Mouse (Mus musculus): ENCODE results near the gene Aatf. TPM values are rescaled to one million over a fixed set of nuclear protein-coding genes. Genes with fewer than 3 reads are reported as not detected.

Aatf gene
- polyA plus RNA-seq, 1 experiment from 2014 or later: 61.2 TPM

DNA sequence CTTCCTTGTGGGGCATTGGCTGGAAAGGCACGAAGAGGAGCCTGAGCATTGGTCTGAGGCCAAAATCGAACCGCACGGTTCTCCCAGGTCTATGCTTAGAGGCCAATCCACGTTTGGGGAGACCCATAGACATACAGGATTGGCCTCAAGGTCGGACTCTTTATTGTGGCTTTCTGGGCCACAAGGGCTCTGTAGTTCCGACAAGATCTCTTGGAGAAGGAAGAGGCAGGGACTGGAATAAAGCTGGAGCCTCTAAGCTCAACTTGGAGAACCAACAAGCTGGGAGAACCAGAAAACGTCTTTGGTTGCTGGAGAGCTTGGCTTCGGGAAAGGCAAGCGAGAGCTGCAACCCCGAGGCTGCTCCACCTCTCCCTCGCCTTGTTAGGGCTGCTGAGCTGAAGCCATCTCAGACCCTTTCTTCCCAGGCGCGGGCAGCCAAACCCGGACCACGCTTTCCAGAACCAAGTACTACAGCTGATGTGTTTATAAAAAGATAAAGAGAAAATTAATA, 10.1 kb upstream of the Aatf start:
- WGBS: 3% methylated on average over 16 of the region's 16 CpGs
- ATAC-seq (replicated peaks; ENCODE audit: low FRiP score, low TSS enrichment, low read depth) (no peak), DNase-seq (ENCODE audit: low spot score) (peak; percentile 80)
- H3K36me3 ChIP-seq (ENCODE audit: control insufficient read depth, insufficient read depth, low read length): no peaks in the 10 kb centered on the region
- H3K9ac ChIP-seq (ENCODE audit: low read length): no peak overlapping the region
- no peaks in the 10 kb centered on the region for H3K9me3 ChIP-seq (ENCODE audit: control insufficient read depth, low read length)
- H3K27ac ChIP-seq (ENCODE audit: low read depth): no peak overlapping the region
- H3K4me2 ChIP-seq (ENCODE audit: low read length): no peak overlapping the region
- H3K27me3 ChIP-seq (replicated peaks; ENCODE audit: control insufficient read depth, insufficient read depth, low read length): peaks cover 100% of the 10 kb centered on the region
- H3K4me1 ChIP-seq (replicated peaks; ENCODE audit: control insufficient read depth, insufficient read depth, low read length): peaks cover 14% of the 10 kb centered on the region
- H3K4me3 ChIP-seq (ENCODE audit: low read depth, low read length): no peak overlapping the region

DNA sequence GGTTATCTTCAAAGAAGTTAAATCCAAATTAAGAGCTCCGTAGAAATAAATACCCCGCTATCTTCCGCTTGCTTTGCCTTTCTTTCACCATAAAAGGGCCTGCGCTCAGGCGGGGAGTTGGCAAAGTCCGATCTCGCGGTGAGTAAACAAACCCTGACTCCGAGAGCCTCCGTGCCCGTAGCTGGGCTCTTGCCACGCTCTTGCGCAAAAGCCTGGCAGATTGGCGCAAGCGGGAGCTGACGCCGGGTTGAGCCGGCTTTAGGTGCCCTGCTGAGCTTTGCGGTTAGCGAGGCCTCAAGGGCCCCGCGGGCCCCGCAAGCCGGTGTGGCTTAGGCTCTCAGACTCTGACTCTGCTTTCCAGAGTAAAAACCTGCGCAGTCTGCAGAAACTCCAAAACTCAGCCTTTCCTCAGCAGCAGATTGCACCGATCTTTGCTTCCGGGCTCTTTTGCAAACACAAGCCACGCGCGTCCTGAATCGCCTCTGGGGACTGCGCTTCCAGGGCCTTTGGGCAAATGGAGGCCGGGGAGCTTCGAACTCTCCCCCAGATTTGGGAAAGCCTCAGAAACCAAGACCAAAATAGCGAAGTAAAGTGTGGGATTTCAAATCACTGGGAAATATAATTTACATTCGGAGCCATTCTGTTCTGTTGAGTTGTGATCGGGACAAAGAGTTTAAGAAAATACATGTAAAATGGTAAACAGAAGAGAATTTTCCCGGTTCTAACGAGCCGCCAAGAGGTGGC, 9.4 kb upstream of the Aatf start:
- DNase-seq (ENCODE audit: low spot score) (peak; percentile 75), ATAC-seq (replicated peaks; ENCODE audit: low FRiP score, low TSS enrichment, low read depth) (no peak)
- Histone ChIP-seq H3K4me3 (ENCODE audit: low read depth, low read length) (0 out of 2 replicates have a peak overlapping the region, but pooled peaks have one; percentile 9), H3K27ac (ENCODE audit: low read depth) (no peak overlapping the region), H3K9ac (ENCODE audit: low read length) (no peak overlapping the region), H3K4me2 (ENCODE audit: low read length) (peak overlapping the region; percentile 40), H3K36me3 (ENCODE audit: control insufficient read depth, insufficient read depth, low read length) (no peaks in the 10 kb centered on the region), H3K9me3 (ENCODE audit: control insufficient read depth, low read length) (no peaks in the 10 kb centered on the region), H3K4me1 (replicated peaks; ENCODE audit: control insufficient read depth, insufficient read depth, low read length) (peaks cover 14% of the 10 kb centered on the region), H3K27me3 (replicated peaks; ENCODE audit: control insufficient read depth, insufficient read depth, low read length) (peaks cover 98% of the 10 kb centered on the region)
- WGBS: under 1% methylated on average over 40 of the region's 40 CpGs

DNA sequence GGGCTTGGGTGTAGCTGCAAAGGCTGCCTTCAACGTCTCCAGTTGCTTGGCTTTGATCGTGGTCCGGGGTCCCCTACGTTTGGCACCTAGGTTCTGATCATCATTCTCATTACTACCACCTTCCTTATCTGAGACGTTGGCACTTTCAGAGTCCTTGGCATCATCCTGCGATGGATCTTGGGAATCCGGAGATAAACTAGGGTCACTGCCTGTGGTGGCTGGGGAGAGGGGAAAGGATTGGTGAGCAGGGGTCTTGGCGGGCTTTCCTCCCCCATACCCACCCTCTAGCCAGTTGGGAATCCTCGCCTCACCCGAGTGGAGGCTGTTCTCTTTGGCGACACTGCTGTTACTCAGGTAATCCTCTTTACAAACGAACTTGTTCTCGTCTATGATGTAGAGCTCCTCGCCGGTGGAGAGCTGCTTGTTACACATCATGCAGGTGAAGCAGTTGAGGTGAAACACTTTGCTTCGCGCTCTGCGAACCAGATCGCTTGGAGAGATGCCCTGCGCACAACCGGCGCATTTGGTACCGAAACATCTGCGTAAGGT, 8.5 kb upstream of the Aatf start:
- H3K9ac ChIP-seq (ENCODE audit: low read length): no peak overlapping the region
- no peak for DNase-seq (ENCODE audit: low spot score)

DNA sequence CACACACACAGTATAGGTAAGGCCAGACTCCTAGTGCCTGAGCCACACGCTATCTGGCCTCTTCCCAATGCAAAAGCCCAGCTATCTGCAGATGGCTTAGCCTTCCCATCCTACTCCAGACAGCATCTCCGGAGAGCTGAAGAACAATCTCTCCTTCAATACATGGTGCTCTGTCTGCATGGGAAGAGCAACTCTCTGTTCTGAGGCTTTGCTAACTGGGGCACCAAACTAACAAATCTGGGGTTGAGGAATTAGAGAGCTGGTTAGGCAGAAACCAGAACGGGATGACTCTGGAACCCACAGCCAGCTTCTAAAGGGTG, 7.7 kb upstream of the Aatf start:
- H3K9ac ChIP-seq (ENCODE audit: low read length): no peak overlapping the region
- DNase-seq (ENCODE audit: low spot score): no peak
- no peak overlapping the region for H3K4me2 ChIP-seq (ENCODE audit: low read length)

More for the DNA sequence above, 8.5 kb upstream of the Aatf start:
- no peak overlapping the region for H3K27ac ChIP-seq (ENCODE audit: low read depth)
- H3K36me3 ChIP-seq (ENCODE audit: control insufficient read depth, insufficient read depth, low read length): no peaks in the 10 kb centered on the region
- H3K4me2 ChIP-seq (ENCODE audit: low read length): no peak overlapping the region
- no peak overlapping the region for H3K4me3 ChIP-seq (ENCODE audit: low read depth, low read length)
- H3K27me3 ChIP-seq (replicated peaks; ENCODE audit: control insufficient read depth, insufficient read depth, low read length): peaks cover 98% of the 10 kb centered on the region
- 15% methylated on average over 24 of the region's 24 CpGs for WGBS
- no peak for ATAC-seq (replicated peaks; ENCODE audit: low FRiP score, low TSS enrichment, low read depth)
- peaks cover 14% of the 10 kb centered on the region for H3K4me1 ChIP-seq (replicated peaks; ENCODE audit: control insufficient read depth, insufficient read depth, low read length)
- H3K9me3 ChIP-seq (ENCODE audit: control insufficient read depth, low read length): no peaks in the 10 kb centered on the region

DNA sequence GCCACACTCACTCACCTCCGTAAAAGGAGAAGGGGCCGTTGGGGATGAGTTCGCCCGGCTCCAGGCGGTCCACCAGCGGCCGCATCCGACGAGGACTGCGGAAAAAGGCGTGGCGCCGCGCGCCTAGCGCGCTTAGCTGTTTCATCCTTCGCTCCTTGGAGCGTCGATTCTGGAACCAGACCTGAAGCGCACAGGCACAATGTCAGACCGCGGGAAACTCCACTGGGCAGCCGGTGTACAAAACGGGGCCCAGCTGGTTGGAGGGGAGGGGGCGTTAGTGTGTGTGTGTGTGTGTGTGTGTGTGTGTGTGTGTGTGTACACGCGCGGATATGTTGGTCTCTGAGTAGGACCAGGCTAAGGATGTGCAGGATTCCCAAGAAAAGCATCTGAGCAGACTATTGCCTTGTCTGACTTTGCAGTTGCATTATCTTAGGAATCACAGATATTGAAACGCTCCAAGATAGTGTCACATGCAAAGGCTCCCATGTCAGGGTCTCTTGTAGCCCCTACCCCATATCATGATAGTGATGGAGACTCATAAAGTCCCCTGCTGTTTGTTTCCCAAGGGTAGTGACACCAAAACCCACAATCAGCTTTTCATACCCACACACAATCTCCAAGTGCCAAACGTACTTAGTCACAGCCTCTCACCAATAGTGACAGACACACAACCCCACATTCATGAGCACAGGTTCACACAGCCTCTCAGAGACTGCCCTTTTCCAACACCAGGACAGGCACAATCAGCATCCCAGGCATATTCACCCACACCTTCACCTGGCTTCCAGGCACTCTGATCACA, 7.1 kb upstream of the Aatf start:
- H3K27me3 ChIP-seq (replicated peaks; ENCODE audit: control insufficient read depth, insufficient read depth, low read length): peaks cover 98% of the 10 kb centered on the region
- H3K27ac ChIP-seq (ENCODE audit: low read depth): no peak overlapping the region
- H3K4me3 ChIP-seq (ENCODE audit: low read depth, low read length): no peak overlapping the region
- DNase-seq (ENCODE audit: low spot score) (no peak), ATAC-seq (replicated peaks; ENCODE audit: low FRiP score, low TSS enrichment, low read depth) (no peak)
- no peak overlapping the region for H3K9ac ChIP-seq (ENCODE audit: low read length)
- H3K4me1 ChIP-seq (replicated peaks; ENCODE audit: control insufficient read depth, insufficient read depth, low read length): peaks cover 9% of the 10 kb centered on the region
- 10% methylated on average over 31 of the region's 31 CpGs for WGBS
- H3K36me3 ChIP-seq (ENCODE audit: control insufficient read depth, insufficient read depth, low read length): no peaks in the 10 kb centered on the region
- H3K4me2 ChIP-seq (ENCODE audit: low read length): no peak overlapping the region
- H3K9me3 ChIP-seq (ENCODE audit: control insufficient read depth, low read length): no peaks in the 10 kb centered on the region

More for the DNA sequence above, 7.7 kb upstream of the Aatf start:
- H3K27me3 ChIP-seq (replicated peaks; ENCODE audit: control insufficient read depth, insufficient read depth, low read length): peaks cover 98% of the 10 kb centered on the region
- WGBS: 53% methylated on average over 3 of the region's 3 CpGs
- no peak overlapping the region for H3K4me3 ChIP-seq (ENCODE audit: low read depth, low read length)
- no peak overlapping the region for H3K27ac ChIP-seq (ENCODE audit: low read depth)
- no peaks in the 10 kb centered on the region for H3K9me3 ChIP-seq (ENCODE audit: control insufficient read depth, low read length)
- ATAC-seq (replicated peaks; ENCODE audit: low FRiP score, low TSS enrichment, low read depth): no peak
- H3K4me1 ChIP-seq (replicated peaks; ENCODE audit: control insufficient read depth, insufficient read depth, low read length): peaks cover 13% of the 10 kb centered on the region
- no peaks in the 10 kb centered on the region for H3K36me3 ChIP-seq (ENCODE audit: control insufficient read depth, insufficient read depth, low read length)

DNA sequence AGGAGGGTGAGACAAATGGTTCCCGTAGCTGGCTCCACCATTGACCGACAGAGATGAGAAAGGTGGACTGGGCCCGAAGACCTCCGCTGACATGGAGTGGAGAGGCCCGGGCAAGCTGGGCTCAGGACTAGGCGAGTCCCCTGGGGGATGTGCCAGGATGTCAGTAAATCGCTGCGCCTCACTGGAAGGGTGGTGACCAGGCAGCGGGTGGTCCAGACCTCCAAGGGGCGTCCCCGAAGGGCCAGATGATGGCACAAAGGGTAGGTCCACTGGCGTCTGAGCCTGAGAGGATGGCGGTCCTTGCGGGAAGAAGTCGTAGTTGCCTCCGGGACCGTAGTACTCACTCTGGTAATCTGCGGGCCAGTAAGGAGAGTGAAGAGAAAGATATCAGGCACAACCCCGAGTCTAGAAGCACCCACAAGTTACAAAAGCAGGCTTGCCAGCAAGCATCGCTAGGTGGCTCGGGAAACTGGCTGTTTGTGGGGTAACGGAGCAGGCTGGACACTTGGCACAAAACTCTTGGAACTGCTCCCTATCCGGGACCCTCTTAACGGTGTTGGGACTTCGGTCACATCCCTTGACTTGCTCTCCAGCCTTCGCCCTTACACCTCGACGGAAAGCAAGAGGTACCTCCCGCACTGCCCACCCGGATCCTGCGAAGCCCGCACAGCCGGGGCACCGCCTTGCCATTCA, 6.4 kb upstream of the Aatf start:
- DNase-seq (ENCODE audit: low spot score) (no peak), ATAC-seq (replicated peaks; ENCODE audit: low FRiP score, low TSS enrichment, low read depth) (no peak)
- H3K27ac ChIP-seq (ENCODE audit: low read depth): no peak overlapping the region
- H3K4me2 ChIP-seq (ENCODE audit: low read length): no peak overlapping the region
- no peak overlapping the region for H3K4me3 ChIP-seq (ENCODE audit: low read depth, low read length)
- 24% methylated on average over 34 of the region's 34 CpGs for WGBS
- H3K36me3 ChIP-seq (ENCODE audit: control insufficient read depth, insufficient read depth, low read length): no peaks in the 10 kb centered on the region
- H3K9me3 ChIP-seq (ENCODE audit: control insufficient read depth, low read length): no peaks in the 10 kb centered on the region
- peaks cover 5% of the 10 kb centered on the region for H3K4me1 ChIP-seq (replicated peaks; ENCODE audit: control insufficient read depth, insufficient read depth, low read length)
- H3K9ac ChIP-seq (ENCODE audit: low read length): no peak overlapping the region
- peaks cover 98% of the 10 kb centered on the region for H3K27me3 ChIP-seq (replicated peaks; ENCODE audit: control insufficient read depth, insufficient read depth, low read length)

DNA sequence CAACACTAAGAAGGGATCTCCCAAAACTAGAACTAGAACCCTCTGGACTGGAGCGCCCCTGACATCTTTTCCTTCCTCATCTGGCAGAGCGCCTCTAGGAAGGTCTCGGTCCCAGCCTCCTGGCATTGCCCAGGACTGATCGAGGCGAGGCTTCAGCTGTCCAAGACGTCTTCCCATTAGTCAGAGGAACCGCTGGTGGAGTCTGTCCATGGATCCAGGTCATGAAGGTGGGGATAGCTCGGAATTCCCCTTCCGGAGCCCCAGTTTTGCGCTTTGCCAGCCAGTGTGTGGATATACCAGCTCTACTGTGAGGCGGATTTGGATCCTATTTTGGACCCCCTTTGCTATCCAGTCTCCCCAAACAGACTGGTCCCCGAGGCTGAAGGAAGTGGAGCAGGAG, 5.7 kb upstream of the Aatf start:
- no peak overlapping the region for H3K4me3 ChIP-seq (ENCODE audit: low read depth, low read length)
- H3K9ac ChIP-seq (ENCODE audit: low read length): no peak overlapping the region
- H3K27me3 ChIP-seq (replicated peaks; ENCODE audit: control insufficient read depth, insufficient read depth, low read length): peaks cover 98% of the 10 kb centered on the region
- WGBS: 44% methylated on average over 12 of the region's 12 CpGs
- H3K27ac ChIP-seq (ENCODE audit: low read depth): no peak overlapping the region
- H3K4me2 ChIP-seq (ENCODE audit: low read length): no peak overlapping the region
- H3K4me1 ChIP-seq (replicated peaks; ENCODE audit: control insufficient read depth, insufficient read depth, low read length): peaks cover 5% of the 10 kb centered on the region
- H3K36me3 ChIP-seq (ENCODE audit: control insufficient read depth, insufficient read depth, low read length): no peaks in the 10 kb centered on the region
- no peak for DNase-seq (ENCODE audit: low spot score)
- ATAC-seq (replicated peaks; ENCODE audit: low FRiP score, low TSS enrichment, low read depth): no peak
- H3K9me3 ChIP-seq (ENCODE audit: control insufficient read depth, low read length): no peaks in the 10 kb centered on the region

DNA sequence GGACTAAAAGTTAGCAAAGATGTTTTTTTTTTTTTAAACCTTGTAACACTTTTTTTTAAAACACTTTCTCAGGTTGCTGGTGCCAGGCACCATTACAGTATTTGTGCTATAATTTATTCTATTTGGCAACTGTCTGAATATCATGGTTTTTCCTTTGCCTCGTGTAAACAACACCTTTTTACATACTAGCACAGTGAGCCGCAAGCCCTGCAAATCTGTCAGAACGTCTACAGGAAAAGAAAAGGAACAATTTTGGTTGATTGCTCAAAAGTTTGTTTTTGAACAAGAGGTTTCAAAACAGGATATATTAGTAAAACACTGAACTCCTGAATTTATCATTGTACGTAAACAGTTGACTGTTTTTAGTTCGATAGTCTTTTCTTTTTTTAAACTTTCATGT, 4.9 kb upstream of the Aatf start:
- Histone ChIP-seq H3K9ac (ENCODE audit: low read length) (no peak overlapping the region), H3K4me2 (ENCODE audit: low read length) (no peak overlapping the region), H3K27ac (ENCODE audit: low read depth) (no peak overlapping the region), H3K36me3 (ENCODE audit: control insufficient read depth, insufficient read depth, low read length) (no peaks in the 10 kb centered on the region), H3K4me3 (ENCODE audit: low read depth, low read length) (no peak overlapping the region), H3K4me1 (replicated peaks; ENCODE audit: control insufficient read depth, insufficient read depth, low read length) (peaks cover 5% of the 10 kb centered on the region), H3K9me3 (ENCODE audit: control insufficient read depth, low read length) (no peaks in the 10 kb centered on the region), H3K27me3 (replicated peaks; ENCODE audit: control insufficient read depth, insufficient read depth, low read length) (peaks cover 91% of the 10 kb centered on the region)
- ATAC-seq (replicated peaks; ENCODE audit: low FRiP score, low TSS enrichment, low read depth): no peak
- no peak for DNase-seq (ENCODE audit: low spot score)
- 61% methylated on average over 5 of the region's 5 CpGs for WGBS

Measured in intestine, embryonic 14.5 days (tissue).